Mouse (Mus musculus): ENCODE results near the gene Gdpgp1. TPM values are rescaled to one million over a fixed set of nuclear protein-coding genes. Genes with fewer than 3 reads are reported as not detected.

Gdpgp1 gene
- total RNA-seq, 2 experiments from 2014 or later = 1.1 to 1.5 TPM

GRCm38 (mm10) chr7:80261372-80261990, 28.8 kb downstream of the Gdpgp1 start:
- DNase-seq = no peak
- intact Hi-C loops (cut with DNase I; ENCODE audit: low total_unique reads) = no loop called here

- intact Hi-C loops (cut with DNase I; ENCODE audit: low total_unique reads) = no loop called here
- DNase-seq = no peak
Observed at GRCm38 (mm10) chr7:80264606-80265005, 31.9 kb downstream of the Gdpgp1 start.

- intact Hi-C loops (cut with DNase I; ENCODE audit: low total_unique reads) = no loop called here
- DNase-seq = no peak
Observed at GRCm38 (mm10) chr7:80267764-80268163, 35.1 kb downstream of the Gdpgp1 start.

- intact Hi-C loops (cut with DNase I; ENCODE audit: low total_unique reads) = no loop called here
Observed at GRCm38 (mm10) chr7:80268897-80269750, 36.5 kb downstream of the Gdpgp1 start, which contains the start of gene Vps33b. Gene Vps33b (plus strand): TSS chr7:80269649.

GRCm38 (mm10) chr7:80269751-80270255, 37.1 kb downstream of the Gdpgp1 start:
- intact Hi-C loops (cut with DNase I; ENCODE audit: low total_unique reads) = no loop called here
- DNase-seq = peak; percentile 23

More at GRCm38 (mm10) chr7:80268897-80269750, 36.5 kb downstream of the Gdpgp1 start, which contains the start of gene Vps33b:
- peak; percentile 96 for DNase-seq

- intact Hi-C loops (cut with DNase I; ENCODE audit: low total_unique reads) = no loop called here
- no peak for DNase-seq
Observed at GRCm38 (mm10) chr7:80273456-80273855, 40.8 kb downstream of the Gdpgp1 start.

GRCm38 (mm10) chr7:80276374-80276773, 43.7 kb downstream of the Gdpgp1 start:
- no peak for DNase-seq
- intact Hi-C loops (cut with DNase I; ENCODE audit: low total_unique reads) = no loop called here

- intact Hi-C loops (cut with DNase I; ENCODE audit: low total_unique reads) = no loop called here
- DNase-seq = no peak
Observed at GRCm38 (mm10) chr7:80280032-80280431, 47.4 kb downstream of the Gdpgp1 start.

GRCm38 (mm10) chr7:80280998-80281397, 48.3 kb downstream of the Gdpgp1 start:
- no peak for DNase-seq
- intact Hi-C loops (cut with DNase I; ENCODE audit: low total_unique reads) = no loop called here

- intact Hi-C loops (cut with DNase I; ENCODE audit: low total_unique reads) = no loop called here
Observed at GRCm38 (mm10) chr7:80281646-80282045, 49.0 kb downstream of the Gdpgp1 start.

GRCm38 (mm10) chr7:80283226-80283918, 50.7 kb downstream of the Gdpgp1 start:
- intact Hi-C loops (cut with DNase I; ENCODE audit: low total_unique reads) = no loop called here
- DNase-seq = no peak

More at GRCm38 (mm10) chr7:80281646-80282045, 49.0 kb downstream of the Gdpgp1 start:
- DNase-seq = no peak

- DNase-seq = no peak
- intact Hi-C loops (cut with DNase I; ENCODE audit: low total_unique reads) = no loop called here
Observed at GRCm38 (mm10) chr7:80284391-80284790, 51.7 kb downstream of the Gdpgp1 start.

- intact Hi-C loops (cut with DNase I; ENCODE audit: low total_unique reads) = no loop called here
Observed at GRCm38 (mm10) chr7:80285725-80286124, 53.1 kb downstream of the Gdpgp1 start.

GRCm38 (mm10) chr7:80287736-80288135, 55.1 kb downstream of the Gdpgp1 start:
- intact Hi-C loops (cut with DNase I; ENCODE audit: low total_unique reads) = no loop called here
- no peak for DNase-seq

More at GRCm38 (mm10) chr7:80285725-80286124, 53.1 kb downstream of the Gdpgp1 start:
- no peak for DNase-seq

Other genes with a start within 250 kb of the Gdpgp1 start
- gene Zfp710, start 208.1 kb upstream of the Gdpgp1 start, total RNA-seq (2021) = 10 to 100 TPM; 14.1 to 15.5 TPM
- gene Idh2, start 117.5 kb upstream of the Gdpgp1 start, total RNA-seq (2021) = 100 to 1,000 TPM; 179 to 214 TPM
- 1 to 10 TPM; 1.9 to 2.5 TPM for gene Sema4b, start 46.0 kb upstream of the Gdpgp1 start, total RNA-seq (2021)
- gene Cib1, start 52 bp upstream of the Gdpgp1 start, total RNA-seq (2021) = 10 to 100 TPM in 1 of 2 experiments, 1 to 10 TPM in 1; 9.4 to 11.3 TPM
- gene Ttll13, start 13.5 kb downstream of the Gdpgp1 start, total RNA-seq (2021) = under 1 TPM; 0.20 to 0.33 TPM
- 10 to 100 TPM; 20.6 to 21.5 TPM for gene Ngrn, start 28.4 kb downstream of the Gdpgp1 start, total RNA-seq (2021)
- 1 to 10 TPM; 3.0 to 3.7 TPM for gene Vps33b, start 36.8 kb downstream of the Gdpgp1 start, total RNA-seq (2021)
- gene Prc1, start 61.6 kb downstream of the Gdpgp1 start, total RNA-seq (2021) = 1 to 10 TPM; 7.6 to 8.8 TPM
- gene Rccd1, start 91.6 kb downstream of the Gdpgp1 start, total RNA-seq (2021) = 1 to 10 TPM; 7.5 to 9.6 TPM
- 10 to 100 TPM; 11.7 to 12.1 TPM for gene Unc45a, start 108.1 kb downstream of the Gdpgp1 start, total RNA-seq (2021)
- gene Hddc3, start 110.2 kb downstream of the Gdpgp1 start, total RNA-seq (2021) = 10 to 100 TPM; 34.3 to 37.2 TPM
- gene Man2a2, start 138.5 kb downstream of the Gdpgp1 start, total RNA-seq (2021) = 10 to 100 TPM; 96.8 to 97.0 TPM
- gene Fes, start 155.1 kb downstream of the Gdpgp1 start, total RNA-seq (2021) = 1 to 10 TPM; 5.7 to 7.6 TPM
- gene Furin, start 172.6 kb downstream of the Gdpgp1 start, total RNA-seq (2021) = 10 to 100 TPM; 49.4 to 51.9 TPM

Measured in gastrocnemius, postnatal 14 days (tissue).